Mouse (Mus musculus) brain, embryonic 14.5 days (tissue): ENCODE data around the gene Zfp322a.
"Not testable (repeated sequence)": the region's sequence is repeated elsewhere in the genome, so short reads cannot be mapped to it uniquely, and the experiment has no call there.

ENCODE experiments used
- CTCF ChIP-seq: fragments of 200-500 bp; IDR thresholded peaks from 2 replicates; pipeline ENCODE4 v1.5.1; 2012; ENCODE audit warnings: inconsistent platforms, mild to moderate bottlenecking, moderate library complexity, borderline replicate concordance; ENCODE audit not compliant: insufficient read depth, insufficient read length; ENCODE audit errors: extremely low read depth
- POLR2A ChIP-seq: fragments of 200-500 bp; IDR thresholded peaks from 2 replicates; pipeline ENCODE4 v1.6.1; 2012; ENCODE audit warnings: mild to moderate bottlenecking, inconsistent platforms, borderline replicate concordance; ENCODE audit not compliant: poor library complexity, insufficient read depth, insufficient read length, severe bottlenecking; ENCODE audit errors: extremely low read depth

DNA sequence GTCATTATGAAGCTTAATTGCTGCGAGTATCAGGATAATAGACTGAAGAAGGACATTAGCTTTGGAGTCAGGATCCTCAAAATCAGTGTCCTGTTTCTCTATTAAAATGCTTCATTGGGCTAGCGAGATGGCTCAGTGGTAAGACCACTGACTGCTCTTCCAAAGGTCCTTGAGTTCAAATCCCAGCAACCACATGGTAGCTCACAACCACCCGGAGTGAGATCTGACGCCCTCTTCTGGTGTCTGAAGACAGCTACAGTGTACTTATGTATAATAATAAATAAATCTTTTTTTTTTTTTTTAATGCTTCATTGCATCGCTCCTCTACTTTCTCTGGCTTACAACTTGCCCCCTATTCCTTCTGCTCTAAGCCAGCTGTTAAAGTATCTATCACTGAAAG lies 14.5 kb downstream of the Zfp322a start:
- TF ChIP-seq CTCF, POLR2A: not testable (repeated sequence)
